Mouse (Mus musculus): ENCODE data around the gene Clmn.
A peak's percentile ranks its signal among the peaks of the same experiment; 100 is the strongest.
"Not testable (repeated sequence)": the region's sequence is repeated elsewhere in the genome, so short reads cannot be mapped to it uniquely, and the experiment has no call there.

Clmn gene

GRCm38 (mm10) chr12:104837111-104837837, 27.6 kb downstream of the Clmn start:
- DNase-seq = no peak

- DNase-seq = no peak
Observed at GRCm38 (mm10) chr12:104836230-104836629, 28.6 kb downstream of the Clmn start.

GRCm38 (mm10) chr12:104835369-104836094, 29.3 kb downstream of the Clmn start:
- no peak for DNase-seq

DNA sequence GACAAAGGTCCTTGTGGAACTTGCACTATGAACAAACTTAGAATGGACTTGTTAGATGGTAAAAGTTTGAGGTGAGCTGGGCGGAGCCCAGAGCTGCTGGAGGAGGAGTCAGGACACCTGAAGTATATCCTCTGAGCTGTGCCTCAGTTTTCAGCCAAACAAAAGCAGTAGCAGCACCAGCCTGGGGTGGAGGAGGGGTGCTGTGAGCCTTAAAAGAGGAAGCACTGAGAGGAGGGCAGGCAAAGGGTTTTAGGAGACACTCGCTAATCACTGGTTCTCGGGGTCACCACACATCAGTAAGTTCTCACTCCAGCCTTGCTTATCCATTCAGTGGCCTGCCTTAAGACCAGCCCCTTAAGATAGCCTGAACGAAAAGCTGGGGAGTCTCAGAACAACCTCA, 30.1 kb downstream of the Clmn start:
- no peak for DNase-seq

DNA sequence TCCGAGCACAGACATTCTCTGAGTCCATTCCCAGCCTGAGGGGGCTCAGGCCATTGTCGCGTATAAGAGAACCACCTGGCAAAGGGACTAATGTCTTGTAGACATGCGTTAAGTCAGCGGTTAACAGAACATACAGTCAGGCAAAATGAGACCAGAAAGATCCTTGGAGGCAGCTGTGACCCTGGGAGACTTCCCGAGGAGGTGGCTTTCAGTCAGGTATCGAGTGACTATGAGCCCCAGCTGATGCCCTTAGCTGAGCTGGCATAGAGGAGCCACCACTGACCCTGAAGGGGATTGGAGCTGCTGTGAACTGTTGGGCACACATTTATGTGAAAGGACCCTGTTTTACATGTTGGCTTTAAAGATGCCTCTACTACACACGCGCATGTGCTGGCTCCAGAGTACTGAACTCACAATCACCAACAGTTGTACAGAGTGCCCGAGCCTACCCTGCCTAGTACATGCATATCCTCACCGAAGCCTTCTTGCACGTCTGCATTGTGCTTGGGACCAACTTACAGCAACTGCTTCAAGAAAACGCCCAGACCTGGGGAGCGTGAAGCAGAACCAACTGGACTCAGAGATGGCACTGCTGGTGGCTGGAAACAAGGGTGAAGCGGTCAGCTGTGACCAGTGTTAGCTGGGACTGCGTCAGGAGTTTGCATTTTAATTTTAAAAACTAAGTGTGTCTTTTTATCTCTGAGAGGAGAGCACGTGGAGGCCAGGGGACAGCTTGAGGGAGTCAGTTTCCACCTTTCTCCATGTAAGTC, 34.0 kb downstream of the Clmn start:
- DNase-seq = peak; percentile 65 to 70

GRCm38 (mm10) chr12:104830283-104830639, 34.6 kb downstream of the Clmn start:
- no peak for DNase-seq

DNA sequence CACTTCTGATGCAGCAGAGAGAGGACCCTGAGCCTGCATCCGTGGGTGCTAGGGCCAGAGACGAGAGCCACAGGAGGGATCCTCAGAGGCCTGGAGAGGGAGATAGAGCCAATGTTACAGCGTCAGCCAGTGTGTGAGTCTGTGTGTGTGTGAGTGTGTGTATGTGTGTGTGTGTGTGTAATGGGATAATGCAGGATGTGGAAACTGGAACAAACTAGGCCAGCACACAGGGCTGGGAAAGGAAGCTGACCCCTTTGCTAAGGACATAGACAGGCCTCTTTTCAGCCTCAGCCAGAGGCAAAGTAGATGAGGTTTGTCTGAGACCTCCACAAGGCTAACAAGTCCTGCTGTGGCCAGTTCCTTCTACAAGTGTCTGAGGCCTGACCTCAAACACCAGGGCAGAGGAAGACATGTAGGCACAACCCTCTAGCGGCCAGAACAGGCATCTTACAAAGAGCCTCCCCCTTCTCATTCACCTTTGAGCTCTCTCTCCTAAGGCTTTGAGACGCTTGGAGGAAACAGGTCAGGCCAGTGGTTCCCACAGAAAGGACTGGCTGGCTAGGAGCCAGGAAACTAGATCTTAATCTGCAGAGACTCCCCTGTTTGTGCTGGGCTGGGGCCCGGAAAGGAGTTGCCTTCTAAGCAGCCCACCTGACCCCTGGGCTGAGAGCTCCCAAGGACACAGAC, 35.1 kb downstream of the Clmn start:
- peak; percentile 91 to 94 for DNase-seq

GRCm38 (mm10) chr12:104828986-104829385, 35.9 kb downstream of the Clmn start:
- DNase-seq = not testable (repeated sequence)

GRCm38 (mm10) chr12:104827721-104828120, 37.2 kb downstream of the Clmn start:
- DNase-seq = no peak

GRCm38 (mm10) chr12:104824907-104825267, 40.0 kb downstream of the Clmn start:
- DNase-seq = no peak

DNA sequence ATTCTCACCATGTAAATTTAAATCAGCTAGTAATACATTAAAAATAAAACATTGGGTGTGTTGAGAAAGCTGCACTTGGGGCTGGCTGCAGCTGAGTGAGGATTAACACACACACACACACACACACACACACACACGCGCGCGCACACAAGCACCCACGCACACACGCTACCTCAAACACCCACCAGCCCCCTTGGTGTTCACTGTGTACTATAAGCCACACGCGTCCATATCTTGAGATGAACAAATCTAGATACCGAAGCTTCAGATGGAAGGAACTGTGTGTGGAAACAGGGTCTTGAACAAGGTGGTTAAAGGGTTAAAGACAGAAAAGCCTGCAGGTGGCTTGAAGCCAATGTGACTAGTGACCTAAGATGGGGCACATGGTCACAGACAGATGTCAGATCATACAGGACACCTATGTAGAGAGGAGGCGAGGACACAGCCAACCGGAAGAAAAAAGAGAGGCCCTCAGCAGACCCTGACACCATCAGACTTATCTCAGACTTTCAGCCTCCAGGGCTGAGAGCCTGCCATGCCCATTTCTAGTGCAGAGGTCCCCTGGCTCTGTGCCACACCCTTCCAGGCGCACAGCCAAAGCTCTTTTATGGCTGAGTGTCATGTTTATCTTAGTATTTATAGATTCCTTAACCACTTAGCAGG, 40.5 kb downstream of the Clmn start:
- DNase-seq = peak; percentile 90 to 96

DNA sequence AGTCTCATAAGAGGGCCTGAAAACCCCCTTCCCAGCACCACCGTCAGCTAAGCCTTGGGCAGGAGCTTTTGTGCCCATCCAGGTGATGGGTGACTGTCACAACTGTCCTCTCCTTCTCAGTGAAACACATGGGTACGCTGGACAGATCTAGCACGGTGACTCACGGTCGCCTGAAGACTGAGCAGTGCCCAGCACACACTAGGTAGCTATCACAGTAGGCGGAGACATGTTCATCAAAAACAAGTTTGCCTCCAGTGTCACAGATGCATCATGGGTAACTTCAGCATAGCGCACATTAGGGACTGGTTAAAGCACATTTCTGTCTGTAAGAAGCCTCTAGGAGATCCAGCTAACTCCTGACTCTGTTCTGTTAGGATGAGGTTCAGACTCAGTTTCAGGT, 41.2 kb downstream of the Clmn start:
- no peak for DNase-seq

DNA sequence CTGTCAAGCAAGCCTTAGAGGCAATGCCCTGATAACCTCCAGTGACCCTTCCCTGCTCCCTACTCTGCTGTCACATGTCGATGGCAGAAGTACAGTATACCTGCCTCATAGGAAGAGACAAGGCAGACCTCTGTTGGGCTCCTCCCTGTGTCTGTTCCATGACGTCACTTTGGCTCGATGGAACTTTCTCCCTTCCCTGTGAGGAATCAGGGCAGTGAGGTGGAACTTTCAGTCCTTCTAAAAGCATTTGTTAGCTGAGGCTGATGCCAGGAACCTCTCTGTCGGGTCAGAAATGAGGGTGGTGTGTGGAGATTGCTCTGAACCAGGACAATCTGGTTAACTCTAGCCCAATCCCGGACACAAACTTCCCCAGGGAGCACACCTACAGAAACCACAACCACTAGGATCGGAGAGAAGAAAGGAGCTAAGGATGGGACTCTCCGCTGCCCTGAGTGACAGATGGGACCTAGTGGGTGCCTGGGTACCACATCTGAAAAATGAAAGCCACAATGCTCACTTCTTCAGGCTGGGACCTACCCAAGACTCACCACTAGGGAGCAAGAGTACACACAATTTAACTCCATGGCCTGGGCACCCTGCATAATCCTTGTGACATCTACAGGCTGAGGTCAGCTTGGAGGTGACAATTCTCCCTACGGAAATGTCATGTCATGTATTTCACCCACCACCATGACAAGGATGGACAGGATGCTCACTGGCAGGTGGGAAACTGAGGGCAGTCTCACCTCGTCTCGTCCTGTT, 41.9 kb downstream of the Clmn start:
- peak; percentile 66 to 67 for DNase-seq

GRCm38 (mm10) chr12:104822151-104822550, 42.7 kb downstream of the Clmn start:
- peak; percentile 82 for DNase-seq

- no peak for DNase-seq
Observed at GRCm38 (mm10) chr12:104820061-104820460, 44.8 kb downstream of the Clmn start.

DNA sequence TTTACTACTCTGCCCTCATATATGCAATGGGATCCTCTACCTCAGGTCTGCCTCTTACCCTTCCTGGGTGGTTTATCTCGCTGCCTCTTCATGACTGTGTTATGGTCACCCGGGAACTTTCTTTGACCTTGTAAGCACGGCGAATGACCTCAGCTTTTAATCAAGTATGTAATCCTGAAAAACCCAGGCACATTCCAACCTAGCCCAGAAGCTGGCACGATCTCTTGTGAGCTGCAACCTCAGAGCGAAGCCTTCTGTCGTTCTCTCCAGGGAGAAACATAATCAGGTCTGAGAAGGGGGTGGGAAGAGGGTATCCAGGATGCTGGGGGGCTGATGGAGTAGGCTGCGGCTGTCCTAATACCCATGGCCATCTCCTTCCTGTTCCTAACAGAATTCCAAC, 45.8 kb downstream of the Clmn start:
- DNase-seq = no peak

GRCm38 (mm10) chr12:104818057-104818456, 46.8 kb downstream of the Clmn start:
- no peak for DNase-seq

DNA sequence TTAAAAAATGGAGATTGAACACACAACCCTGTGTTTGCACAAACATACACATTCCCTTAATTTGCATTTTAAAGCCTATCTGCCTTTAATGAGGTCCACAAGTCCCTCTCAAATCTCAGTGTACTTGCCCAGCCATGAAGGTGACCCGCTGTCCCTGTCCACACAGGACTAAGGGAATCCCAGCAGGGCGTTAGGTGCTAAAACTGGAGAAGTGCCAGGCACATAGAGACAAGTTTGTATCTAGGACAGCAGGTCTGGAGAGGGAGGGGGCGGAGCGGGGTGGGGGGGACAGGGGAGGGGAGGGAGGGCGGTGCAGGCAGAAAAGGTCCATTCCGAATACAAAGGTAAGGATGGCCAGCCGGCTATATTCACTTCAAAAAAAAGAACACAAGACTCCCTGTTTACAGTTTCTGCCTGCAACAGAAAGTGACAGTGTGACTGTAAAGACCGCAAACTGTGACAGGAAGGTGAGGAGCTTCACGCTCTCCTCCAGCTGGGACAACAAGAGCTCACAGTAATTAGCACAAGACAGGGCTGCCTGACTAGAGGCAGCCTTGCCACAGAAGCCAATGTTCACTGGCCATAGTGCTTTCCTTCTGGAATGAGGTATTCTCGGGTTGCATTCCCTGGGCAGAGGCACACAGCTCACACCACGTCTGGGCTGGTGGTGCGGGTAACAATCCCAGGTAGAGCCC, 47.6 kb downstream of the Clmn start:
- DNase-seq = peak in 1 of 2 experiments; percentile 60

DNA sequence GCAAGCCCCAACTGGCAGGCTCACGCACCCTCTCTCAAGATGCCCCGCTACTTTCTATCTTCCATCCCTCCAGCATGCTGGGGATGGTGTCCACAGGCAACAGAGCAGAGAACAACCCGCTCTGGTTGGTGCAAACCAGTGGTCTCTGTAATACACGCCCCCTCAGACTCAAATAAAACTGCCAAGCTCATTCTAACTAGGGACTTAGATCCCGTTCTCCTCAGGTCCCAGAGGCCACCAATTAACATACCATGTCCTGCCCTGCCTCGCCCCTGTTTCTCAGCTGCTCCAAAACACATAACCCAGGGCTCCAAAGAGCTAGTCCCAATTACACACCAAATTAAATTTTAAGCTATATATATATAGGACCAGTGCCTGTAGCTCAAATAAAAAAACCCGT, 50.6 kb downstream of the Clmn start:
- no peak for DNase-seq

DNA sequence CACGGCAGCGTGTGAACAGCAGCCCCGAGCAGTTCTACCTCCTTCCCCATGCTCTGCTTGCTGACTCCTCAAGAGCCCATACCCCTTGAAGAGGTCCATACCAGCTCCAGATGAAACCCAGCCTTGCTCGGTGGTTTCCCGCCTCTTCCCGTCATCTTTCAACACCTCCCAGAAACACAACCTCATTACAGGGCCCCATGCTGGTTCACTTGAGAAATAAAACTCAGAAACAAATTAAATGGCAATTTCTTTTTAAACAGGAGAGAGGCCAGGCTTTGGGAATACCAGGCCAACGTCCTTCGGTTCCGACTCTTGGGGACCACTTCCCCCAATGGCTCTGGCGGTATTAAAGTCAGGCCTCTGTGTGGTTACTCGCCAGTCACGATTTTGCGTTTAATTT, 51.1 kb downstream of the Clmn start:
- DNase-seq = no peak

- DNase-seq = no peak
Observed at GRCm38 (mm10) chr12:104812711-104813110, 52.2 kb downstream of the Clmn start.
